In the genomic region with DNA sequence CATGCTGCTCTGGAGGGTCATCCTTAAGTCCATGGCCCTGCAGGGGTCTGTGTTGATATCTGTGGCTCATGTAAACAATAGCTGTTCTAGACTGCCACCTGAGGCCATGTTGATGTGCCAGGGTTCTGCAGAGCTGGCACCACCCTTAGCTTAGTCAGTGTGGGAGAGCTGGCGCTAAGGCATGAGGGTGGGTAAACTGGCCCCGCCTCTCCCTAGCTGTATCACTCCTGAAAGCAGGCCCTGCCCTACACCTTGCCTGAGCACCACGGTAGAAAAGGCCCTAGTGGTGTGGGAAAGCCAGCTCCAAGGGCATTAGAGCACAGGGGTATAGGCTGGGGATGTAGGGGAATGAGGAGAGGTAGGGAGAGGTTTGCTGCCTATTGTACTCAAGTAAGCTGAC, we compare ENCODE assay signal across 10 mouse cellular contexts.
DNase-seq lines count a peak whose midpoint lies in the region; ATAC-seq lines count a peak whose summit lies in the region.
"Had no signal": no experiment of that assay in that cellular context is flagged by ENCODE, and none has a peak within 500 bp of the region (broad histone marks: within the 10 kb centered on the region; RNA-seq: fewer than 3 reads in every experiment).

No protein-coding gene starts in this region.

- H3K27me3 ChIP-seq in embryonic facial prominence, embryonic 15.5 days: no peaks in the 10 kb centered on the region
- H3K27me3 ChIP-seq in embryonic facial prominence, embryonic 10.5 days (replicated peaks; ENCODE audit: low read depth, poor library complexity, severe bottlenecking): no peaks in the 10 kb centered on the region
- no peaks in the 10 kb centered on the region for H3K27me3 ChIP-seq in intestine, embryonic 16.5 days (replicated peaks; ENCODE audit: control insufficient read depth, insufficient read depth, low read length)
- no peaks in the 10 kb centered on the region for H3K27me3 ChIP-seq in intestine, embryonic 15.5 days (replicated peaks)
- H3K27me3 ChIP-seq in stomach, embryonic 14.5 days (ENCODE audit: control insufficient read depth, insufficient read depth, low read length): no peaks in the 10 kb centered on the region
- H3K27me3 ChIP-seq: embryonic facial prominence, embryonic 13.5 days had no signal

- WGBS in embryonic facial prominence, embryonic 15.5 days: 74% methylated on average over 3 of the region's 3 CpGs
- 79% methylated on average over 3 of the region's 3 CpGs for WGBS in embryonic facial prominence, embryonic 10.5 days
- 65% methylated on average over 3 of the region's 3 CpGs for WGBS in intestine, embryonic 16.5 days
- 60% methylated on average over 3 of the region's 3 CpGs for WGBS in intestine, embryonic 15.5 days
- 65% methylated on average over 3 of the region's 3 CpGs for WGBS in stomach, embryonic 14.5 days

- 0 out of 2 replicates have a peak, but pooled peaks have one; percentile 19 for ATAC-seq in embryonic facial prominence, embryonic 15.5 days (ENCODE audit: insufficient number of reproducible peaks, low FRiP score, low TSS enrichment, low read depth)
- peak; percentile 50 for ATAC-seq in intestine, embryonic 16.5 days
- ATAC-seq in intestine, embryonic 15.5 days: no peak
- 0 out of 2 replicates have a peak, but pooled peaks have one; percentile 18 for ATAC-seq in stomach, embryonic 14.5 days (ENCODE audit: insufficient number of reproducible peaks, insufficient read depth, low FRiP score, low read depth)

- DNase-seq in embryonic facial prominence, embryonic 10.5 days (ENCODE audit: low spot score): no peak
- DNase-seq in right cerebral cortex, postnatal 14 days: peak; percentile 6
- DNase-seq in right cerebral cortex, postnatal 10 days (ENCODE audit: low spot score in 2 of 2): no peak
- no peak for DNase-seq in gastrocnemius, adult 8-10 months (ENCODE audit: low spot score in 2 of 2)
- DNase-seq: kidney, adult 9 months had no signal

- H3K36me3 ChIP-seq in embryonic facial prominence, embryonic 15.5 days: no peaks in the 10 kb centered on the region
- no peaks in the 10 kb centered on the region for H3K36me3 ChIP-seq in embryonic facial prominence, embryonic 10.5 days (replicated peaks)
- H3K36me3 ChIP-seq in intestine, embryonic 16.5 days (ENCODE audit: control insufficient read depth, insufficient read depth, low read length): no peaks in the 10 kb centered on the region
- H3K36me3 ChIP-seq in intestine, embryonic 15.5 days: no peaks in the 10 kb centered on the region
- no peaks in the 10 kb centered on the region for H3K36me3 ChIP-seq in stomach, embryonic 14.5 days (ENCODE audit: control insufficient read depth, insufficient read depth, low read length)
- H3K36me3 ChIP-seq: embryonic facial prominence, embryonic 13.5 days had no signal

- H3K4me1 ChIP-seq in embryonic facial prominence, embryonic 15.5 days: no peaks in the 10 kb centered on the region
- H3K4me1 ChIP-seq in embryonic facial prominence, embryonic 10.5 days: no peaks in the 10 kb centered on the region
- no peaks in the 10 kb centered on the region for H3K4me1 ChIP-seq in intestine, embryonic 16.5 days (ENCODE audit: control insufficient read depth, insufficient read depth, low read length)
- H3K4me1 ChIP-seq in intestine, embryonic 15.5 days (replicated peaks): no peaks in the 10 kb centered on the region
- no peaks in the 10 kb centered on the region for H3K4me1 ChIP-seq in stomach, embryonic 14.5 days (ENCODE audit: control insufficient read depth, insufficient read depth, low read length)
- H3K4me1 ChIP-seq: embryonic facial prominence, embryonic 13.5 days had no signal

- no peak overlapping the region for H3K27ac ChIP-seq in embryonic facial prominence, embryonic 15.5 days (replicated peaks)
- no peak overlapping the region for H3K27ac ChIP-seq in embryonic facial prominence, embryonic 10.5 days (replicated peaks)
- H3K27ac ChIP-seq in intestine, embryonic 16.5 days (ENCODE audit: low read length): no peak overlapping the region
- no peak overlapping the region for H3K27ac ChIP-seq in intestine, embryonic 15.5 days
- H3K27ac ChIP-seq in stomach, embryonic 14.5 days (ENCODE audit: low read length): no peak overlapping the region
- H3K27ac ChIP-seq: embryonic facial prominence, embryonic 13.5 days had no signal

- H3K4me2 ChIP-seq in embryonic facial prominence, embryonic 15.5 days (replicated peaks): no peak overlapping the region
- H3K4me2 ChIP-seq in intestine, embryonic 16.5 days (ENCODE audit: low read depth, low read length): no peak overlapping the region
- no peak overlapping the region for H3K4me2 ChIP-seq in intestine, embryonic 15.5 days (replicated peaks)
- H3K4me2 ChIP-seq in stomach, embryonic 14.5 days (replicated peaks; ENCODE audit: low read depth, low read length): no peak overlapping the region
- H3K4me2 ChIP-seq: embryonic facial prominence, embryonic 13.5 days had no signal

- no peak overlapping the region for H3K9ac ChIP-seq in embryonic facial prominence, embryonic 15.5 days
- H3K9ac ChIP-seq in intestine, embryonic 16.5 days (ENCODE audit: low read depth, low read length): no peak overlapping the region
- no peak overlapping the region for H3K9ac ChIP-seq in intestine, embryonic 15.5 days
- no peak overlapping the region for H3K9ac ChIP-seq in stomach, embryonic 14.5 days (replicated peaks; ENCODE audit: low read depth, low read length)
- H3K9ac ChIP-seq: embryonic facial prominence, embryonic 13.5 days had no signal

- no peak overlapping the region for H3K4me3 ChIP-seq in embryonic facial prominence, embryonic 15.5 days (replicated peaks)
- H3K4me3 ChIP-seq in embryonic facial prominence, embryonic 10.5 days: no peak overlapping the region
- no peak overlapping the region for H3K4me3 ChIP-seq in intestine, embryonic 16.5 days (ENCODE audit: low read length)
- H3K4me3 ChIP-seq in intestine, embryonic 15.5 days (replicated peaks): no peak overlapping the region
- H3K4me3 ChIP-seq in stomach, embryonic 14.5 days (ENCODE audit: low read depth, low read length): no peak overlapping the region
- H3K4me3 ChIP-seq: embryonic facial prominence, embryonic 13.5 days had no signal

- H3K9me3 ChIP-seq in embryonic facial prominence, embryonic 15.5 days (replicated peaks): no peaks in the 10 kb centered on the region
- no peaks in the 10 kb centered on the region for H3K9me3 ChIP-seq in embryonic facial prominence, embryonic 10.5 days
- H3K9me3 ChIP-seq in intestine, embryonic 16.5 days (ENCODE audit: control insufficient read depth, low read length): no peaks in the 10 kb centered on the region
- no peaks in the 10 kb centered on the region for H3K9me3 ChIP-seq in intestine, embryonic 15.5 days
- no peaks in the 10 kb centered on the region for H3K9me3 ChIP-seq in stomach, embryonic 14.5 days (ENCODE audit: control insufficient read depth, low read depth, low read length)
- H3K9me3 ChIP-seq: embryonic facial prominence, embryonic 13.5 days had no signal
